Mouse (Mus musculus): ENCODE measurements at regions not wholly inside any gene's neighbourhood (a gene's known extent, or its start where the extent isn't known, plus 50 kb on each side); places are given as distances from the start of the nearest gene placed in this dataset.
A peak's percentile ranks its signal among the peaks of the same experiment; 100 is the strongest.

GRCm38 (mm10) chr16:93387578-93388116 lies 216.2 kb downstream of the Setd4 start:
- no peak for DNase-seq

- DNase-seq: no peak
Measured at GRCm38 (mm10) chr16:93384039-93384537, 219.8 kb downstream of the Setd4 start.

- no peak for DNase-seq
Measured at GRCm38 (mm10) chr16:93382945-93383344, 220.9 kb downstream of the Setd4 start.

- DNase-seq: peak; percentile 21
Measured at GRCm38 (mm10) chr16:93380717-93381671, 222.9 kb downstream of the Setd4 start.

- DNase-seq: no peak
Measured at GRCm38 (mm10) chr16:93380117-93380516, 223.7 kb downstream of the Setd4 start.

GRCm38 (mm10) chr16:93379611-93380010 lies 224.3 kb downstream of the Setd4 start:
- no peak for DNase-seq

GRCm38 (mm10) chr16:93374669-93375068 lies 229.2 kb downstream of the Setd4 start:
- peak; percentile 58 for DNase-seq

GRCm38 (mm10) chr16:93369766-93370146 lies 234.1 kb downstream of the Setd4 start:
- no peak for DNase-seq

GRCm38 (mm10) chr16:93368824-93369765 lies 234.8 kb downstream of the Setd4 start:
- peak; percentile 20 for DNase-seq

- DNase-seq: no peak
Measured at GRCm38 (mm10) chr16:93367995-93368394, 235.9 kb downstream of the Setd4 start.

- DNase-seq: no peak
Measured at GRCm38 (mm10) chr16:93367246-93367805, 236.5 kb downstream of the Setd4 start.

GRCm38 (mm10) chr16:93366383-93366941 lies 237.4 kb downstream of the Setd4 start:
- no peak for DNase-seq

- no peak for DNase-seq
Measured at GRCm38 (mm10) chr16:93365236-93365951, 238.5 kb downstream of the Setd4 start.

- no peak for DNase-seq
Measured at GRCm38 (mm10) chr16:93359772-93360171, 244.1 kb downstream of the Setd4 start.

GRCm38 (mm10) chr16:93358613-93359012 lies 245.2 kb downstream of the Setd4 start:
- DNase-seq: no peak

GRCm38 (mm10) chr16:93358166-93358565 lies 245.7 kb downstream of the Setd4 start:
- no peak for DNase-seq

GRCm38 (mm10) chr16:93355204-93355899 lies 248.5 kb downstream of the Setd4 start:
- no peak for DNase-seq

GRCm38 (mm10) chr16:93353971-93354370 lies 249.9 kb downstream of the Setd4 start:
- no peak for DNase-seq

GRCm38 (mm10) chr16:93344555-93344954 lies 259.3 kb downstream of the Setd4 start:
- no peak for DNase-seq

GRCm38 (mm10) chr16:93342701-93343100 lies 261.2 kb downstream of the Setd4 start:
- DNase-seq: peak; percentile 26

- no peak for DNase-seq
Measured at GRCm38 (mm10) chr16:93341791-93342190, 262.1 kb downstream of the Setd4 start.

Data from heart, postnatal 4 days (tissue).